Mouse (Mus musculus): ENCODE measurements around the gene Tnfrsf12a.
A peak's percentile ranks its signal among the peaks of the same experiment; 100 is the strongest.

The Tnfrsf12a gene

DNA sequence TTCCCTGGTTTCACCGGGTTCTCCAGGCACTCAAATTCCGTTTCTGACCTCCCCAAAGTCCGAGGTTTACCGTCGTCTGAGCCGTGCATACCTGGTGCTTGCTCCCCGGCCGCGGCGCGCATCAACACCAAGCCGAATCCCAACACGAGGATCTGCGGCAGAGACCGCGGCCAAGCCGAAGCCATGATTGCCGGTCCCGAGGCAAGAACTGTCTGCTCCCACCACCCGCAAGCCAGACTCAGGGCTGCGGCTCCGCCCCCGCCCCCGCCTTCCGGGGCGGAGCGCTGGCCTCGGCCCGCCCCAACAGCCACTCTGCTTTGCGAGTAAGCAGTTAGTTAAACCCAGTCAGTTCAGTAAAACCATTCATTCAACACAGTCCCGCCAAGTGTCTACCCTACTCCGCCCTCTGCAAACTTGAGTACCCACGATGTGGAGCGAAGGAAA, at the start of gene Tnfrsf12a:
Tnfrsf12a (minus strand) TSS at position 233 of the 444 bp plus-strand sequence.
- DNase-seq (ENCODE audit: low read depth, low spot score), result no peak

GRCm38 (mm10) chr17:23726758-23727142, 49.5 kb upstream of the Tnfrsf12a start:
- peak; percentile 43 for DNase-seq (ENCODE audit: low read depth, low spot score)

GRCm38 (mm10) chr17:23725999-23726757, 48.9 kb upstream of the Tnfrsf12a start, which contains the start of gene Pkmyt1:
Gene Pkmyt1 (plus strand): TSS chr17:23726336.
- DNase-seq (ENCODE audit: low read depth, low spot score), result peak; percentile 77

DNA sequence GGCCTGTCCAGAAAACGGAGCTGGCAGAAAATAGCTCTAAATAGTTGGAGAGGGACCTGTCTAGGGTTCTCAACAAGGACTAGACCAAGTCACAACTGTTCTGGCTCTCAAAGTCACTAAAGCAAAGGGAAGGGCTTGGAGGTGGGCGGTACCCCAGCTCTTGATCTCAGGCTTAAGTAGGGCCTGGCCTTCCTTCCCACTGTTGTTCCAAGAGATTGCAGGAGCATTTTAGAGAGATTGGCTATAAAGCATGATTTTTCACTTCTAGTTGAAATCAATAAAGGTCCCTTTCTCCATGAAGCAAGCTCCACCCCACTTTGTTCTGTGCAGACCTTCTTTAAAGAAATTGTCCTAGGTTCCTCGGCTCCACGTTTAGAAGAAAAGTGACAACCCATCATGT, 48.2 kb upstream of the Tnfrsf12a start:
- no peak for DNase-seq (ENCODE audit: low read depth, low spot score)

DNA sequence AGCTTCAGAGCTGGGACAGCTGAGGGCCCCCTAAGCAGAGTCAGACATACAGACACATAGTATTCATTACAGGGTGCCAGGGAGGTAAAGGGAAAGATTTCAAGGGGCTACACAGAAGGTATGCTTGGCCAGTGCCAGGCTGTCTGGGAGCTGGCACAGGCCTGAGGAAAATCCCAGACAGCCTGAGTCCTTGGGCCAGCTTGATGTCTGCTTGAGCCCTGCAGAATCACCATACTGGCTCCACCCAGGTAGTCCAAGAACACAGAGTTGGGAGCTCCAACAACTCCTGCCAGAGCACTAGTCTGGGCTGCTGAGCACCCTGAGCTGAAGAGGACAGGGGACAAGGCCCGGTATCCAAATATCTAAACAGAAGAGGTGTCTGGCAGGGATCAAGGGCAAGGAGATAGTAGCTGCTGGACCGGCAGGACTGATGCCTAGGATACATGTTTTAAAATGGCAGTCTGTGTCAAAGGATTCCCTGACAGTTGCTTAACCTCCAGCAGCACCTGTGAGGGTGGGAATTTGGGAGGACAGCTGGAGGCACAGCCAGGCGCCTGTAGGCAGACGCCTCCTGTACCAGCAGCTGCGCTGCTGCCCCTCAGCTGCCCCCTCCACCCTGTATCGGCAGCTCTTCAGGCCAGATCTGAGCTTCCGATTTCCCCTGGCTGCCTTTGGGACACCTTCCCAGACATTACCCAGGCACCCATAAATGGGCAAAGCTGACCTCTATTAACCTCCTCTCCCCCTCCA, 45.3 kb upstream of the Tnfrsf12a start, which contains the start of gene 1520401A03Rik:
1520401A03Rik (minus strand) TSS at position 408 of the 750 bp plus-strand sequence.
- no peak for DNase-seq (ENCODE audit: low read depth, low spot score)

- DNase-seq (ENCODE audit: low read depth, low spot score), result no peak
Measured at GRCm38 (mm10) chr17:23721886-23722285, 44.6 kb upstream of the Tnfrsf12a start.

- no peak for DNase-seq (ENCODE audit: low read depth, low spot score)
Measured at GRCm38 (mm10) chr17:23719455-23719854, 42.2 kb upstream of the Tnfrsf12a start.

GRCm38 (mm10) chr17:23717003-23717402, 39.7 kb upstream of the Tnfrsf12a start:
- no peak for DNase-seq (ENCODE audit: low read depth, low spot score)

DNA sequence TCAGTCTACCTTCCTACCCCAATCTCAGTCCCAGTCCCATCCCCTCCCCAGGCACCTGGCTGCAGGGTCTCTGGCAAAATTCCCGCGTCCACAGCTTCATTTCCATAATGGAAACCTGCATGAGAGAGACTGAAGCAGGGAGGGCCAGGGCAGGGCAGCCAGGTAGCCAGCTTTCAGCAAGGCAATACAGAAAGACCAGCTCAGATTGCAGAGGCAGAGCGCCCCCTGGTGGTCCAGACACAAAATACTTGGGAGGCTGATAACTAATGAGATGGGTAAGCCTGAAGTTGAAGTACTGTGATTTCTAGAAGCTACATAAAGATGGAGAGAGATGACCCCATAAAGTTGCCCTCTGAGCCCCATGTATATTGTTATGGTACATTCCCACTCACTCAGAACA, 28.9 kb upstream of the Tnfrsf12a start:
- DNase-seq (ENCODE audit: low read depth, low spot score), result no peak

DNA sequence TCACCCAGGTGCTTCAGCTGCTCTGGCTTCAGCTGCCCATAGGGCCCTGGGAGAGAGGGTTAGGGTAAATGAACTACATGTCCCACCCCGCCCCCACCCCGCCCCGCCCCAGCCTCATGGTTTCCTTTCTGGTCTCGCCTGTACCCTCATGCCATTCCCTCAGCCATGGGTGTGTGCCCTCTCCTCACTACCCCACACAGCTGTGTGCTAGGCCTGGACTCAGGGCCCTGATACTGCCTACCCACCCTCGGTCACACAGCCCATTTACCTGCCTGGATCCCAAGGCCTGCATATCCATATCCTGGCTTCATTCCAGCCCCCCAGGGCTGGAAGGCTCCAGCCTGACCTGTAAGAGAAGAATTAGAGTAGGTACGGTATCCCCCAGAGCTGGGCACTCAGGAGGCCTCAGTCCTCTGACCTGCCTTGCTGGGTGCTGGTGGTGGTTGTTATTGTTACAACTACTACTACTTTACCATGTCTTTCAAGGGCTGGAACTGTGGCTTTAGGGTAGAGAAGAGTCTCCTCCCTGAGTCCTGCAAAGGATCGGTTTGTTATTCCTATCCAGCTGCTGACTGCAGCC, 28.3 kb upstream of the Tnfrsf12a start:
- DNase-seq (ENCODE audit: low read depth, low spot score), result no peak

DNA sequence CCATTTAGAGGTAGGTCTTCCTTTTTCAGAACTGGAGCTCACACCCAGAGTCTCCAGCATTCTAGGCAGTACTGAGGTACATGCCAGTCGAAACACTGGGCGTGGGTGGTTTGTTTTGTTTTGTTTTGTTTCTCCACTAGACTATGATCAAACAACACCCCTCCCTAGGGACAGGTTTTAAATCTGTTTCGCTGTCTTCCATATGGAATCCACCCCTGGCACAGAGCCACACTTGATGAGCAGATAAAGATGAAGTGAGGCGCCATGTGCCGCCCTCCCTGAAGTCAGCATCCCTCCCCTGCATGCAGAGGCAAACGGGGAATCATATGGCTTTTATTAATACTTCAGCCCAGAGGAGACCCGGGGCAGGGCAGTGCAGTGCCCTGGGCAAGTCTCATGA, 27.5 kb upstream of the Tnfrsf12a start:
- peak; percentile 24 for DNase-seq (ENCODE audit: low read depth, low spot score)

DNA sequence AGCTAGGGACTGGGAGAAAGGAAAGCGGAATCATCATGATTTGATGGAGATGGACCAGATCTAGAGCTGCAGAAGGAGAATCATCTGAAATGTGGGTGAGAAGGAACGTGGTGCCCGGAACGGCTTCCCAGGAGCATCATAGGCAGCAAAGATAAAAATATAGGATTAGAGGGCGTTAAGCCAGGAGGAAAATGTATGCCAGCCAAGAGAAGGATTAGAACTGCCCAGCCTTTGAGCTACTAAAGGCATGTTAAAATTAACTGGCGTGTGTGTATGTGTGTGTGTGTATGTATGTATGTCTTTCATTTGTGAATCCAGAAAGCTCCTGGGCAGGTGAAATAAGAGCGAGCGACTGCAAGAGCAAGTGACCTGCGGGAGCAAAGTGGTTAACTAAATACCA, 26.0 kb upstream of the Tnfrsf12a start:
- peak; percentile 16 for DNase-seq (ENCODE audit: low read depth, low spot score)

GRCm38 (mm10) chr17:23700079-23700478, 22.8 kb upstream of the Tnfrsf12a start:
- peak; percentile 76 for DNase-seq (ENCODE audit: low read depth, low spot score)

DNA sequence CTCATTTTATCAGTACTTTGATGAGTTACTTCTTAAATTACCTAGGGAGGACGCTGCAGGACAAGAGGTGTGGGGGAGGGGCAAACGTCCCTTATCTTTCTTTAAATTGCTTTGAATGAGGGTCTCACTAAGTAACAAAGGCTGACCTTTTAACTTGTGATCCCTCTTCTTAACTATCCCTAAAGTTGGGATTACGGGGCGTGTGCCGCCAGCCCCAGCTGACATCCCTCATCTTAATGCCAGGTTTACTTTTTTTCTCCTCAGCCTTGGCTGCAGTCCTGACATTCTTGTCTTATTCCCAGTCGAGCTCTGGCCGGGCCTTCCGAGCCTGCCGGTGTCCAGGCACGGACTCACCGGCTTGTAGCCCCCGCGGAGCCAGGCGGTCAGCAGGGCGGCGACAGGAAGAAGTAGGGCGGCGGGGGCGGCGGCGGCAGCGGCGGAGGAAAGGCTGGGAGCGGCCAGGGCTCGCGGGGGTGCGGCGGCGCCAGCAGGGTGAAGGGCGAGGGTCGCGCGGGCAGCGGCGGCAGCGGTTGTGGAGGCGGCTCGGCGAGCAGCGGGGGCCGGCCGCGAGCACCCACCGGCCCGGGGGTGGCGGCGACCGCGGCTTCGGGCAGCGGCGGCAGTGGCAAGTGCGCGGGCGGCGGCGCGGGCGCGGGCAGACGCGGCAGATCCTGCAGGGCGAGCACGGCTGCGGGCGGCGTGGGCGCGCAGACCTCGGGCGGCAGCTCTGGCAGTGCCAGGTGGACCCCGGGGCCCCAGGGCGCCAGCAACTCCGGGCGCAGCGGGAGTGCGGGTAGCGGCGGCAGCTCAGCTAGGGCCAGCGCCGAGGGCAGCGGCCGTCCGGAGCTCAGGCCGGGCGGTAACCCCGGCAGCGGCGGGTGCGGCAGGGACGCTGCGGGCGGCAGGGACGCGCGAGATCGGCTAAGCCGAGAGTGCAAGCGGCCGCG, 22.1 kb upstream of the Tnfrsf12a start:
- no peak for DNase-seq (ENCODE audit: low read depth, low spot score)

DNA sequence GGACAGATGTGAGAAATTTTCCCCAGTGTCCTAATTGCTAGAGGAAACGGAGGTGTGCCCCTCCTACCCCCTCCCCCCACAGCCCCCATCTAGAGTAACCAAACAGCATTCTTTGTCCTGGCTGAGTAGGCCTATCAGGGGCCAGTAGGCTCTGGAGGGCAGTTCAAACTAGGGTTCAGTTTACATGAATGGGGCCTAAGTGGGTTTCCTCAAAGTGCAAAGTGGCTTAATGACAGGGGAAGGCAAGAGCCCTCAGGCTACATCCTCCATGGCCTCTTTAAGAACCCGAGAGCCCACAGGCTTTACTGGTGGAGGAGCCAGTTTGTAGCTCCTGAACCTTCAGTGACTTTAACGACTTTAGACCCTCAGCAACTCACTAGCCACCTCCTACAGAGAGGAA, 18.5 kb upstream of the Tnfrsf12a start:
- no peak for DNase-seq (ENCODE audit: low read depth, low spot score)

- no peak for DNase-seq (ENCODE audit: low read depth, low spot score)
Measured at GRCm38 (mm10) chr17:23694491-23694890, 17.2 kb upstream of the Tnfrsf12a start.

- DNase-seq (ENCODE audit: low read depth, low spot score), result no peak
Measured at GRCm38 (mm10) chr17:23683856-23684672, 6.8 kb upstream of the Tnfrsf12a start, which contains the start of gene Cldn9. Gene Cldn9 (minus strand): TSS chr17:23684026.

DNA sequence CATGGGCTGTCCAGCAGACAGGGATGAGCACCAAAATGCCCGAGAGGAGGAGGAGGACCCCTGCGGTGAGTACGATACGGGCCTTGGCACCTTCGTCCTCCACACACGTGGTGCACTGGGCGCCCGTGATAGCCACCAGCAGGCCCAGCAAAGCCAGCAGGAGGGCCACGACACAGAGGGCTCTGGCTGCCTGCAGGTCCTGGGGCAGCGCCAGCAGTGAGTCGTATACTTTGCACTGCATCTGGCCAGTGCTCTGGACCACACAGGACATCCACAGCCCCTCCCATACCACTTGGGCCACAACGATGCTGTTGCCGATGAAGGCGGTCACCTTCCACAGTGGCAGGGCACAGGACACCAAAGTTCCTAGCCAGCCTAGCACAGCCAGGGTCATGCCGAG, 6.0 kb upstream of the Tnfrsf12a start:
- DNase-seq (ENCODE audit: low read depth, low spot score), result no peak

GRCm38 (mm10) chr17:23682530-23682929, 5.3 kb upstream of the Tnfrsf12a start:
- no peak for DNase-seq (ENCODE audit: low read depth, low spot score)

- DNase-seq (ENCODE audit: low read depth, low spot score), result no peak
Measured at GRCm38 (mm10) chr17:23682092-23682491, 4.8 kb upstream of the Tnfrsf12a start.

Data from telencephalon, adult 2 months (tissue).